Mouse (Mus musculus) liver, embryonic 14.5 days (tissue): ENCODE measurements around the gene Saa4. TPM values are rescaled to one million over a fixed set of nuclear protein-coding genes. Genes with fewer than 3 reads are reported as not detected.

Source experiments
- ATAC-seq: fragments of 200-750 bp; cut with Nextera tagmentation; 2 replicates; pipeline ENCODE4 v1.8.0; 2017; ENCODE audit warnings: moderate number of reproducible peaks, mild to moderate bottlenecking, moderate library complexity; ENCODE audit not compliant: insufficient read depth
- DNase-seq, 3 experiments: peaks; one replicate each; pipeline ENCODE4 v3.0.0-alpha.2; 2012 to 2013; ENCODE audit warnings: low read depth in 3 of 3, low spot score in 3 of 3
- H3K27ac ChIP-seq: fragments of 300-500 bp; sonication (generic); 2 replicates; pipeline ENCODE4 v1.5.1; 2014; ENCODE audit warnings: moderate library complexity, mild to moderate bottlenecking, control low read depth, inconsistent platforms
- H3K27me3 ChIP-seq: fragments of 300-500 bp; sonication (generic); 2 replicates; pipeline ENCODE4 v1.6.1; 2014; ENCODE audit warnings: mild to moderate bottlenecking, low read length, moderate library complexity; ENCODE audit not compliant: control insufficient read depth, insufficient read depth
- H3K36me3 ChIP-seq: fragments of 300-500 bp; sonication (generic); replicated peaks from 2 replicates; pipeline ENCODE4 v1.6.1; 2014; ENCODE audit warnings: low read depth; ENCODE audit not compliant: control insufficient read depth, insufficient read depth
- H3K4me1 ChIP-seq, 2 experiments: fragments of 200-500 bp in 1 of 2; fragments of 300-500 bp in 1 of 2; sonication (generic) in 1 of 2; replicated peaks; 2 replicates each; pipeline ENCODE4 v1.6.1; 2012 to 2014; ENCODE audit warnings: antibody characterized with exemption in 1 of 2, inconsistent platforms in 1 of 2, low read length in 1 of 2; ENCODE audit not compliant: control insufficient read depth in 2 of 2, insufficient read depth in 2 of 2
- H3K4me2 ChIP-seq: fragments of 300-500 bp; sonication (generic); 2 replicates; pipeline ENCODE4 v1.6.1; 2014; ENCODE audit warnings: low read depth, mild to moderate bottlenecking, control low read depth, moderate library complexity
- H3K4me3 ChIP-seq, 2 experiments: fragments of 200-500 bp in 1 of 2; fragments of 300-500 bp in 1 of 2; sonication (generic) in 1 of 2; 2 replicates each; pipeline ENCODE4 v1.5.1; 2012 to 2014; ENCODE audit warnings: low read depth in 2 of 2, low read length in 2 of 2, mild to moderate bottlenecking in 2 of 2, control low read depth in 1 of 2, inconsistent platforms in 1 of 2, moderate library complexity in 1 of 2; ENCODE audit not compliant: insufficient read depth in 1 of 2
- H3K9ac ChIP-seq: fragments of 300-500 bp; sonication (generic); replicated peaks from 2 replicates; pipeline ENCODE4 v1.6.1; 2014; ENCODE audit warnings: mild to moderate bottlenecking, control low read depth, moderate library complexity
- H3K9me3 ChIP-seq: fragments of 300-500 bp; sonication (generic); 2 replicates; pipeline ENCODE4 v1.6.1; 2016; ENCODE audit warnings: low read length, mixed read lengths; ENCODE audit not compliant: control insufficient read depth
- CTCF ChIP-seq: IDR thresholded peaks from 2 replicates; pipeline ENCODE4 v1.5.1; 2016; ENCODE audit warnings: antibody characterized with exemption, low read depth, control low read depth
- EP300 ChIP-seq: IDR thresholded peaks from 2 replicates; pipeline ENCODE4 v1.6.1; 2016; ENCODE audit warnings: antibody characterized with exemption, low read depth
- WGBS: fragments of 180-500 bp; shearing (Covaris S2); extraction: QIAGEN DNeasy Blood & Tissue Kit; methylation state at CpG from one replicate; pipeline ENCODE4 v1.1.7; 2014; ENCODE audit not compliant: insufficient replicate concordance; 5-methylcytosine and 5-hydroxymethylcytosine counted together
- polyA plus RNA-seq, 2 experiments: library from polyadenylated mRNA; depleted of rRNA in 1 of 2; stranded (reverse) in 1 of 2; unstranded in 1 of 2; fragments of >200 nt; fragmentation: Nextera tagmentation in 1 of 2; extraction: Ambion mirVana in 1 of 2; gene quantifications; 2 replicates each; pipeline versions ENCODE4 v1.2.1 to v1.2.3; 2012 to 2014

Gene Saa4
- polyA plus RNA-seq, 2 experiments = 5.8 to 7.1 TPM

- Histone ChIP-seq H3K9me3 (no peaks in the 10 kb centered on the region), H3K4me2 (no peak overlapping the region), H3K9ac (no peak overlapping the region), H3K27ac (no peak overlapping the region), H3K4me3 (no peak overlapping the region), H3K4me1 (peaks cover 6 to 7% of the 10 kb centered on the region in 2 experiments), H3K27me3 (no peaks in the 10 kb centered on the region), H3K36me3 (peaks cover 2% of the 10 kb centered on the region; the same call in 1 of the 2 replicates)
- no peak for ATAC-seq
- WGBS = 19% methylated on average over 6 of the region's 6 CpGs
- TF ChIP-seq EP300 (no peak), CTCF (no peak)
- no peak for DNase-seq
These were observed 20.2 kb downstream of the Saa4 start for GRCm38 (mm10) chr7:46712250-46712649.

- Histone ChIP-seq H3K27me3 (no peaks in the 10 kb centered on the region), H3K27ac (no peak within 1 kb of the TSS), H3K9me3 (no peaks in the 10 kb centered on the region), H3K4me1 (peaks cover 6 to 7% of the 10 kb centered on the region in 2 experiments), H3K4me2 (peak within 1 kb of the TSS; percentile 75), H3K9ac (peak within 1 kb of the TSS; percentile 81), H3K36me3 (peaks cover 15% of the 10 kb centered on the region), H3K4me3 (peak within 1 kb of the TSS; percentile 71 to 79)
- DNase-seq = peak; percentile 73 to 78 (median 75)
- no peak for TF ChIP-seq EP300
- peak; percentile 99 for TF ChIP-seq CTCF
- peak; percentile 92 for ATAC-seq
- WGBS = under 1% methylated on average over 38 of the region's 38 CpGs
These were observed 22.0 kb downstream of the Saa4 start, which contains the start of gene Saal1 for GRCm38 (mm10) chr7:46710390-46710844. TSS of gene Saal1 (minus strand) at chr7:46710680.

- Histone ChIP-seq H3K4me2 (no peak overlapping the region), H3K27ac (no peak overlapping the region), H3K4me3 (no peak overlapping the region), H3K36me3 (peaks cover 36% of the 10 kb centered on the region), H3K9ac (no peak overlapping the region), H3K9me3 (no peaks in the 10 kb centered on the region), H3K4me1 (peaks cover 0 to 5% of the 10 kb centered on the region in 2 experiments; a peak in 2 of 4 replicates), H3K27me3 (no peaks in the 10 kb centered on the region)
- ATAC-seq (no peak), DNase-seq (no peak)
- TF ChIP-seq CTCF (no peak), EP300 (no peak)
- 83% methylated on average over 6 of the region's 6 CpGs for WGBS
These were observed 31.8 kb downstream of the Saa4 start for GRCm38 (mm10) chr7:46700521-46701025.

- no peak overlapping the region for H3K4me2 ChIP-seq
- no peak overlapping the region for H3K9ac ChIP-seq
- peaks cover 20% of the 10 kb centered on the region for H3K36me3 ChIP-seq
- WGBS = 13% methylated on average over 1 of the region's 1 CpGs
- no peaks in the 10 kb centered on the region for H3K27me3 ChIP-seq
- ATAC-seq (peak; percentile 69), DNase-seq (peak in 2 of 3 experiments; percentile 24 to 31)
- TF ChIP-seq EP300 (peak; percentile 51), CTCF (no peak)
- no peak overlapping the region for H3K27ac ChIP-seq
- no peaks in the 10 kb centered on the region for H3K9me3 ChIP-seq
- peaks cover 0 to 5% of the 10 kb centered on the region in 2 experiments; a peak in 2 of 4 replicates for H3K4me1 ChIP-seq
- H3K4me3 ChIP-seq = no peak overlapping the region
These were observed 35.6 kb downstream of the Saa4 start for GRCm38 (mm10) chr7:46696754-46697153.

- no peak overlapping the region for H3K4me3 ChIP-seq
- TF ChIP-seq EP300 = no peak
- no peak for TF ChIP-seq CTCF
- no peak for DNase-seq
- no peaks in the 10 kb centered on the region for H3K4me1 ChIP-seq
- no peaks in the 10 kb centered on the region for H3K27me3 ChIP-seq
- no peaks in the 10 kb centered on the region for H3K9me3 ChIP-seq
- no peak overlapping the region for H3K27ac ChIP-seq
- ATAC-seq = no peak
- no peak overlapping the region for H3K9ac ChIP-seq
- 69% methylated on average over 5 of the region's 5 CpGs for WGBS
- no peak overlapping the region for H3K4me2 ChIP-seq
- peaks cover 4% of the 10 kb centered on the region for H3K36me3 ChIP-seq
These were observed 45.6 kb downstream of the Saa4 start for GRCm38 (mm10) chr7:46686827-46687226.
